Mouse (Mus musculus): Measurements from ENCODE around the gene Slc25a1. TPM values are rescaled to one million over a fixed set of nuclear protein-coding genes. Genes with fewer than 3 reads are reported as not detected.

Slc25a1 gene
- polyA plus RNA-seq, 1 experiment from 2014 or later: 118 TPM

Other genes with a start within 250 kb of the Slc25a1 start
- 45.2 and 47.8 TPM in 2 replicates for gene Med15, start 195.3 kb downstream of the Slc25a1 start, polyA plus RNA-seq (2016; fragmentation: Nextera tagmentation; extraction: Ambion mirVana)
- 52.6 and 57.4 TPM in 2 replicates for gene Klhl22, start 168.6 kb downstream of the Slc25a1 start, polyA plus RNA-seq (2016; fragmentation: Nextera tagmentation; extraction: Ambion mirVana)
- 4.1 TPM in 2 replicates for gene Scarf2, start 130.9 kb downstream of the Slc25a1 start, polyA plus RNA-seq (2016; fragmentation: Nextera tagmentation; extraction: Ambion mirVana)
- gene B830017H08Rik, start 95.1 kb downstream of the Slc25a1 start, polyA plus RNA-seq (2016; fragmentation: Nextera tagmentation; extraction: Ambion mirVana): 0.21 TPM in 1 of 2 replicates, not detected in the other
- 1.8 and 1.9 TPM in 2 replicates for gene Car15, start 89.9 kb downstream of the Slc25a1 start, polyA plus RNA-seq (2016; fragmentation: Nextera tagmentation; extraction: Ambion mirVana)
- gene Gm20518, start 36.5 kb downstream of the Slc25a1 start, polyA plus RNA-seq (2016; fragmentation: Nextera tagmentation; extraction: Ambion mirVana): 0.35 and 0.60 TPM in 2 replicates
- gene Tssk1, start 34.0 kb downstream of the Slc25a1 start, polyA plus RNA-seq (2016; fragmentation: Nextera tagmentation; extraction: Ambion mirVana): 0.05 TPM in 1 of 2 replicates, not detected in the other
- gene Dgcr2, start 29.7 kb downstream of the Slc25a1 start, polyA plus RNA-seq (2016; fragmentation: Nextera tagmentation; extraction: Ambion mirVana): 102 and 111 TPM in 2 replicates
- gene Tssk2, start 29.6 kb downstream of the Slc25a1 start, polyA plus RNA-seq (2016; fragmentation: Nextera tagmentation; extraction: Ambion mirVana): 0.11 and 0.19 TPM in 2 replicates
- 51.9 and 60.5 TPM in 2 replicates for gene Ess2, start 16.9 kb downstream of the Slc25a1 start, polyA plus RNA-seq (2016; fragmentation: Nextera tagmentation; extraction: Ambion mirVana)
- gene Gsc2, start 13.2 kb downstream of the Slc25a1 start, polyA plus RNA-seq (2016; fragmentation: Nextera tagmentation; extraction: Ambion mirVana): 0.75 and 1.4 TPM in 2 replicates
- not detected in 2 replicates for gene Vpreb2, start 52.2 kb upstream of the Slc25a1 start, polyA plus RNA-seq (2016; fragmentation: Nextera tagmentation; extraction: Ambion mirVana)
- gene Dgcr6, start 124.6 kb upstream of the Slc25a1 start, polyA plus RNA-seq (2016; fragmentation: Nextera tagmentation; extraction: Ambion mirVana): 158 and 162 TPM in 2 replicates
- gene Prodh, start 162.0 kb upstream of the Slc25a1 start, polyA plus RNA-seq (2016; fragmentation: Nextera tagmentation; extraction: Ambion mirVana): 13.0 and 15.1 TPM in 2 replicates
- gene Rtn4r, start 199.4 kb upstream of the Slc25a1 start, polyA plus RNA-seq (2016; fragmentation: Nextera tagmentation; extraction: Ambion mirVana): 1.8 and 2.2 TPM in 2 replicates

Data from midbrain, embryonic 10.5 days (tissue).